Mouse (Mus musculus) cerebellum, adult 2 months (tissue): Measurements from ENCODE around the gene AC109138.7.

Source experiments
- CTCF ChIP-seq: fragments of 200-500 bp; IDR thresholded peaks from 2 replicates; pipeline ENCODE4 v1.5.1; 2011; ENCODE audit warnings: low read depth, mild to moderate bottlenecking, control low read depth, low read length, moderate library complexity, borderline replicate concordance; ENCODE audit not compliant: insufficient read depth
- POLR2A ChIP-seq: fragments of 200-500 bp; IDR thresholded peaks from 2 replicates; pipeline ENCODE4 v1.6.1; 2011; ENCODE audit warnings: low read length, control low read depth, borderline replicate concordance; ENCODE audit not compliant: insufficient read depth

GRCm38 (mm10) chr19:4183689-4184088, 30.5 kb upstream of the AC109138.7 start:
- TF ChIP-seq POLR2A = no peak
- no peak for TF ChIP-seq CTCF
